Mouse (Mus musculus): ENCODE results near the gene Gnaz.

GRCm38 (mm10) chr10:75056255-75056654 lies 89.3 kb downstream of the Gnaz start:
- no peak for TF ChIP-seq CTCF (IDR thresholded peaks at IDR 0.05)
- TF ChIP-seq EP300 (IDR thresholded peaks at IDR 0.05): no peak

All from lung, postnatal 0 days (tissue).